In genomic region chr14:32598437-32599219, GRCm38 (mm10) we compare ENCODE assay signal across 13 mouse cellular contexts. TPM values are rescaled to one million over a fixed set of nuclear protein-coding genes. Genes with fewer than 3 reads are reported as not detected.
A peak's percentile ranks its signal among the peaks of the same experiment; 100 is the strongest.
DNase-seq lines count a peak whose midpoint lies in the region; ATAC-seq and TF ChIP-seq lines count a peak whose summit lies in the region.
"Had no signal": no experiment of that assay in that cellular context is flagged by ENCODE, and none has a peak within 500 bp of the region (broad histone marks: within the 10 kb centered on the region; RNA-seq: fewer than 3 reads in every experiment).

No protein-coding gene starts in this region.

- no peak overlapping the region for H3K9ac ChIP-seq in hindbrain, embryonic 11.5 days (ENCODE audit: low read depth, low read length)
- H3K9ac ChIP-seq in midbrain, embryonic 14.5 days (replicated peaks; ENCODE audit: low read length), result no peak overlapping the region; the same call in 1 of the 2 replicates

- H3K9me3 ChIP-seq in hindbrain, embryonic 11.5 days (ENCODE audit: control insufficient read depth, low read length), result no peaks in the 10 kb centered on the region
- no peaks in the 10 kb centered on the region for H3K9me3 ChIP-seq in midbrain, embryonic 14.5 days (ENCODE audit: control insufficient read depth, low read length)

- no peaks in the 10 kb centered on the region for H3K36me3 ChIP-seq in hindbrain, embryonic 11.5 days (ENCODE audit: control insufficient read depth, insufficient read depth, low read length)
- no peaks in the 10 kb centered on the region for H3K36me3 ChIP-seq in midbrain, embryonic 14.5 days (ENCODE audit: control insufficient read depth, insufficient read depth, low read length)
- H3K36me3 ChIP-seq in thymus, adult 2 months (ENCODE audit: control insufficient read depth, insufficient read depth, low read length), result no peaks in the 10 kb centered on the region

- H3K27me3 ChIP-seq in hindbrain, embryonic 11.5 days (ENCODE audit: control insufficient read depth, insufficient read depth, low read length), result peaks cover 70% of the 10 kb centered on the region
- peaks cover 71% of the 10 kb centered on the region for H3K27me3 ChIP-seq in midbrain, embryonic 14.5 days (ENCODE audit: control insufficient read depth, insufficient read depth, low read length)
- H3K27me3 ChIP-seq in thymus, adult 2 months (ENCODE audit: control insufficient read depth, insufficient read depth, low read length), result peaks cover 13% of the 10 kb centered on the region

- TF ChIP-seq POLR2A in brain, embryonic 14.5 days (IDR thresholded peaks at IDR 0.05; ENCODE audit: borderline replicate concordance, extremely low read depth, insufficient read depth, insufficient read length, poor library complexity, severe bottlenecking), result no peak
- TF ChIP-seq POLR2A in thymus, adult 2 months (IDR thresholded peaks at IDR 0.05; ENCODE audit: control insufficient read depth, extremely low read depth, insufficient read depth, low read length, poor library complexity), result no peak

- peaks cover 7% of the 10 kb centered on the region; the same call in 1 of the 2 replicates for H3K4me1 ChIP-seq in hindbrain, embryonic 11.5 days (replicated peaks; ENCODE audit: control insufficient read depth, insufficient read depth, low read length)
- H3K4me1 ChIP-seq in midbrain, embryonic 14.5 days (ENCODE audit: control insufficient read depth, insufficient read depth, low read length), result peaks cover 30% of the 10 kb centered on the region
- no peaks in the 10 kb centered on the region for H3K4me1 ChIP-seq in thymus, adult 2 months (replicated peaks; ENCODE audit: control insufficient read depth, insufficient read depth, low read length)

- H3K4me2 ChIP-seq in hindbrain, embryonic 11.5 days (replicated peaks; ENCODE audit: low read depth, low read length), result no peak overlapping the region
- H3K4me2 ChIP-seq in midbrain, embryonic 14.5 days (ENCODE audit: low read length), result peak overlapping the region; percentile 68

- no peak for TF ChIP-seq CTCF in brain, embryonic 14.5 days (IDR thresholded peaks at IDR 0.05; ENCODE audit: borderline replicate concordance, extremely low read depth, insufficient read depth, insufficient read length)
- no peak for TF ChIP-seq CTCF in thymus, adult 2 months (IDR thresholded peaks at IDR 0.05; ENCODE audit: borderline replicate concordance, control insufficient read depth, extremely low read depth, insufficient read depth, low read length, poor library complexity)

- no peak for ATAC-seq in hindbrain, embryonic 11.5 days (ENCODE audit: low FRiP score)
- ATAC-seq in midbrain, embryonic 14.5 days (ENCODE audit: low FRiP score, low TSS enrichment), result no peak
- ATAC-seq: activated CD4-positive, CD25-positive, alpha-beta regulatory T cell, adult 4 months had no signal

- DNase-seq in embryo, embryonic 10.5 days (ENCODE audit: low spot score), result peak; percentile 22
- DNase-seq in embryo, embryonic 10 days (ENCODE audit: low spot score), result no peak
- DNase-seq in brain, embryonic 14.5 days (ENCODE audit: low read depth), result peak; percentile 33
- DNase-seq in hindbrain, embryonic 11.5 days (ENCODE audit: low spot score), result peak; percentile 51
- DNase-seq in midbrain, embryonic 14.5 days, result peak; percentile 46
- no peak for DNase-seq in thymus, adult 2 months
- no peak for DNase-seq in cerebellum, adult 18-20 months
- no peak for DNase-seq in right cerebral cortex, postnatal 10 days (ENCODE audit: low spot score in 2 of 2)
- DNase-seq: heart, postnatal 36 days had no signal

- peak overlapping the region; percentile 28 for H3K4me3 ChIP-seq in hindbrain, embryonic 11.5 days (ENCODE audit: low read depth, low read length)
- H3K4me3 ChIP-seq in midbrain, embryonic 14.5 days (replicated peaks; ENCODE audit: low read depth, low read length), result peak overlapping the region; percentile 34; the same call in 1 of the 2 replicates
- H3K4me3 ChIP-seq in thymus, adult 2 months (ENCODE audit: control insufficient read depth, insufficient read depth, low read length), result no peak overlapping the region

- 6% methylated on average over 23 of the region's 23 CpGs for WGBS in hindbrain, embryonic 11.5 days
- 4% methylated on average over 23 of the region's 23 CpGs for WGBS in midbrain, embryonic 14.5 days
- WGBS in thymus, adult 2 months, result 23% methylated on average over 23 of the region's 23 CpGs

- no peak overlapping the region for H3K27ac ChIP-seq in hindbrain, embryonic 11.5 days (ENCODE audit: low read depth, low read length)
- H3K27ac ChIP-seq in midbrain, embryonic 14.5 days (replicated peaks; ENCODE audit: low read depth, low read length), result no peak overlapping the region
- no peak overlapping the region for H3K27ac ChIP-seq in thymus, adult 2 months (ENCODE audit: control insufficient read depth, insufficient read depth, low read length)
- H3K27ac ChIP-seq: macrophage had no signal

RNA-seq across cellular contexts. Expression of gene Prrxl1, which starts 0.6 kb away (rescaled TPM):
- polyA plus RNA-seq in brain, embryonic 14.5 days (2012; rRNA removed), result 1.3 and 7.0 TPM in 2 replicates
- polyA plus RNA-seq in hindbrain, embryonic 11.5 days (2014; fragmentation: Nextera tagmentation; extraction: Ambion mirVana), result 13.2 and 18.2 TPM in 2 replicates
- 3.2 and 4.9 TPM in 2 replicates for polyA plus RNA-seq in midbrain, embryonic 14.5 days (2014; fragmentation: Nextera tagmentation; extraction: Ambion mirVana)
- polyA plus RNA-seq in thymus, adult 2 months (2012; rRNA removed), result 0.08 TPM in 1 of 2 replicates, not detected in the other
- polyA plus RNA-seq: activated CD4-positive, CD25-positive, alpha-beta regulatory T cell, adult 4 months; large intestine, adult 2 months; liver, adult 2 months; macrophage had no signal

Comparison
In these comparisons a context has a peak if more than half of its experiments do, and no peak if none do; other contexts are left out.
1. DNase-seq: peak in embryo, embryonic 10.5 days (single experiment), brain, embryonic 14.5 days (single experiment), hindbrain, embryonic 11.5 days (single experiment) and midbrain, embryonic 14.5 days (single experiment); none in embryo, embryonic 10 days (single experiment), thymus, adult 2 months (single experiment), cerebellum, adult 18-20 months (0 of 2) and right cerebral cortex, postnatal 10 days (0 of 2).